Mouse (Mus musculus) G1E (cell line): ENCODE measurements around the gene Klk9. TPM values are rescaled to one million over a fixed set of nuclear protein-coding genes. Genes with fewer than 3 reads are reported as not detected.

Experiments
- ATAC-seq: 2 replicates; pipeline ENCODE4 v1.8.0; 2016; ENCODE audit warnings: mild to moderate bottlenecking; ENCODE audit not compliant: insufficient number of reproducible peaks, poor library complexity, low FRiP score, severe bottlenecking; ENCODE audit errors: extremely low read depth
- DNase-seq: peaks from one replicate; pipeline ENCODE4 v3.0.0; 2012; ENCODE audit warnings: low spot score
- H3K27me3 ChIP-seq: 2 replicates; pipeline ENCODE4 v1.6.1; 2012; ENCODE audit warnings: mild to moderate bottlenecking, low read length, inconsistent platforms; ENCODE audit not compliant: insufficient read depth
- H3K36me3 ChIP-seq: replicated peaks from 2 replicates; pipeline ENCODE3; 2012; ENCODE audit warnings: mild to moderate bottlenecking, inconsistent platforms
- H3K4me1 ChIP-seq: 2 replicates; pipeline ENCODE4 v1.6.1; 2012; ENCODE audit warnings: low read depth, low read length, inconsistent platforms, mixed read lengths; ENCODE audit not compliant: insufficient read depth
- H3K4me3 ChIP-seq: 2 replicates; pipeline ENCODE4 v1.5.1; 2012; ENCODE audit warnings: low read depth, mild to moderate bottlenecking, inconsistent platforms, low read length, moderate library complexity, mixed read lengths
- H3K9me3 ChIP-seq: replicated peaks from 2 replicates; pipeline ENCODE4 v1.6.1; 2012; ENCODE audit warnings: inconsistent platforms
- CTCF ChIP-seq: IDR thresholded peaks from 2 replicates; pipeline ENCODE4 v1.5.1; 2012; ENCODE audit warnings: low read depth, low read length, inconsistent platforms, mixed read lengths
- GATA1 ChIP-seq: IDR thresholded peaks from 2 replicates; pipeline ENCODE4 v1.6.1; 2012; ENCODE audit warnings: borderline replicate concordance, low read length, inconsistent platforms, mixed read lengths
- GATA2 ChIP-seq: IDR thresholded peaks from 2 replicates; pipeline ENCODE4 v1.6.1; 2012; ENCODE audit warnings: low read depth, low read length, inconsistent platforms, borderline replicate concordance
- POLR2AphosphoS5 ChIP-seq: IDR thresholded peaks from 2 replicates; pipeline ENCODE4 v1.6.1; 2012; ENCODE audit warnings: low read depth, low read length, inconsistent platforms; ENCODE audit not compliant: insufficient replicate concordance
- TAL1 ChIP-seq: conservative IDR thresholded peaks from 2 replicates; pipeline ENCODE4 v1.6.1; 2012; ENCODE audit warnings: low read depth, low read length, inconsistent platforms, mixed read lengths
- polyA plus RNA-seq: library from polyadenylated mRNA; stranded (reverse); fragments of >175 nt; gene quantifications from 2 replicates; pipeline ENCODE4 v1.2.3, GENCODE M21; 2012
- total RNA-seq, 2 experiments: library from RNA; stranded (forward) in 1 of 2; stranded (reverse) in 1 of 2; fragments of 200-1000 nt in 1 of 2; fragments of >200 nt in 1 of 2; fragmentation: Nextera tagmentation in 1 of 2; gene quantifications; 2 replicates each; pipeline ENCODE4 v1.2.3; 2014 to 2017

The Klk9 gene
- total and polyA plus RNA-seq, 3 experiments, result not detected

DNA sequence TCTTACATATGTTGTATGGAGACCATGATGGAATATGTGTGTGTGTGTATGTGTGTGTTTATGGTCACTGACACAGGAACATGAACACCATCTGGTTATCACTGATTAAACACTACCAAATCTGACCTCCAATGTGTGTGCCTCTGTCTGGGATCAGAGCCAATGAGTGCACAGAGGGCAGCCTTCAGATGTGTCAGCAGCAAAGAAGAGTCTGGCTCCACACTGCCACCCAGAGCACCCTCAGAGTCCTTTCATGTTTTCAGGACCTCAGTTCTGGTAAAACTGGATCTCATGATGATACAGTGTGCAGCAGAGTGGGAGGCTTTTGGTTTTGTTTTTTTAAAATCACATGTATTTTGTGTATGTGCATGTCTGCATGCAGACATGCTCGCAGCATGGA is 6.4 kb upstream of the Klk9 start:
- Histone ChIP-seq H3K4me3 (no peak overlapping the region), H3K4me1 (0 out of 2 replicates have a peak, but pooled peaks cover 2% of the 10 kb centered on the region), H3K36me3 (no peaks in the 10 kb centered on the region), H3K27me3 (no peaks in the 10 kb centered on the region; the same call in 1 of the 2 replicates), H3K9me3 (peaks cover 10% of the 10 kb centered on the region)
- DNase-seq (no peak), ATAC-seq (no peak)
- no peak for TF ChIP-seq TAL1
- no peak for TF ChIP-seq GATA1
- no peak for TF ChIP-seq GATA2
- TF ChIP-seq CTCF, result no peak
- no peak for TF ChIP-seq POLR2AphosphoS5

DNA sequence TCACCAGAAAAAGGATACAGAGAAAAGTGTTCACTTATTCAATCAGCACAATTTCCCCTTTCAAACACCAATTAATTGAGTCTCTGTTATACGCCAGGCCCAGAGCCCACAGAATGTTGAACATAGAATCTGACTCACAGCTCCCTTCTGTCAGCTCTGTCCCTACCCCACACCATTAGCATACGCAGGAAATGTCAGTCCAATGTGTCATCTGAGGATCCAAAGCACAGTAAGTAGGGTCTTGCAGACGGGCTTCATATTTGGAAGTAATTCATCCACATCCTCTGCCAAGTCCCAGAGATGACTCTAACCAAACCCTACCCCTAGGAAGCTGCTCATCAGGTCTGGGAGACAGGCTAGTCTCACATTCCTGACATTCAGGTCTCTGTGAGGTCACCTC is 3.6 kb upstream of the Klk9 start:
- DNase-seq, result no peak
- TF ChIP-seq TAL1, result no peak
- no peak for TF ChIP-seq GATA1
- H3K9me3 ChIP-seq, result peaks cover 3% of the 10 kb centered on the region
- H3K4me3 ChIP-seq, result no peak overlapping the region
- H3K36me3 ChIP-seq, result no peaks in the 10 kb centered on the region
- H3K27me3 ChIP-seq, result no peaks in the 10 kb centered on the region
- H3K4me1 ChIP-seq, result no peaks in the 10 kb centered on the region
- ATAC-seq, result no peak

DNA sequence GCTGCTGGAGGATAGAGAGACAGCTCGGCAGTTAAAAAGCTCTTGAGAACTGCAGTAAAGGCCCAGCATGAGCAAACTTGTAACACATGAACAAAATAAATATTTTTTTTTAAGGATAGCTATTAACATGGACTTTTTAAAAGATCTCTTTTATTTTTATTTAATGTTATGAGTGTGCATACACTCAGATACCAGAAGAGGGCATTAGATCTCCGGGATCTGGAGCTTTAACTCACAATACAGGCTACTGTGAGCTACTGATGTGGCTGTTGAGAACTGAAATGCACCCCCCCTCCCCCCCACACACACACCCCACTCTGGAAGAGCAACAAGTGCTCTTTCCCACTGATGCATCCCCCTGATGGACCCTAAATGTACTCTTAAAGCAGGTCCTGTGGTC is 2.4 kb upstream of the Klk9 start:
- no peak for DNase-seq
- no peaks in the 10 kb centered on the region for H3K27me3 ChIP-seq
- no peak for ATAC-seq
- no peak overlapping the region for H3K4me3 ChIP-seq
- TF ChIP-seq GATA1 (no peak), GATA2 (no peak), CTCF (no peak), TAL1 (no peak), POLR2AphosphoS5 (no peak)
- no peaks in the 10 kb centered on the region for H3K9me3 ChIP-seq
- H3K4me1 ChIP-seq, result no peaks in the 10 kb centered on the region
- no peaks in the 10 kb centered on the region for H3K36me3 ChIP-seq

- TF ChIP-seq POLR2AphosphoS5 (no peak), TAL1 (no peak), GATA1 (no peak), GATA2 (no peak), CTCF (no peak)
- Histone ChIP-seq H3K4me3 (no peak overlapping the region), H3K9me3 (no peaks in the 10 kb centered on the region), H3K36me3 (no peaks in the 10 kb centered on the region), H3K4me1 (no peaks in the 10 kb centered on the region), H3K27me3 (no peaks in the 10 kb centered on the region)
- no peak for DNase-seq
- no peak for ATAC-seq
Observed at GRCm38 (mm10) chr7:43796355-43796754, 4.7 kb downstream of the Klk9 start.

DNA sequence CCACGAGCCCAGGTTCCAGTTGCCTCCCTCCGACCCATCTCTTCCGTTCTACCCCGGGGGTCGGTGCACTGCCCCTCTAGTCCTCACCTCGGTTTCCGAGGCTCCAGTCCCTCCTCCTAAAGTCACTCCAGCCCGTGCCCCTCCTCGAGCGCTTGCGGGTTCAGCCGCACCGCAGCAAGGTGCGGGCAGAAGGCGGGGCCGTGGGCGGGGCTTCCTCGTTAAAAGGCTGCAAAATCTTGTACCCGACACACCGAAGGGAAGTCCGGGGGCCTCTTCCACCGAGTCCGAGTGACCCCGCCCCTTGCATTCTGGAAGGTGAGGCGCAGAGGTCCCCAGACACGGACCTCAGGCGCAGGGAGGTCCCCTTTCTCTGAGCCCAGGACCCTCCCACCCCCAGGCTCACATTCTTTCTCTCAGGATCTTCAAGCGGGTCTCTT is 5.7 kb downstream of the Klk9 start, which contains the start of gene Klk8:
Klk8 (plus strand) TSS at position 245 of the 437 bp plus-strand sequence.
- ATAC-seq, result no peak
- no peak for DNase-seq
- Histone ChIP-seq H3K27me3 (no peaks in the 10 kb centered on the region), H3K4me1 (no peaks in the 10 kb centered on the region), H3K9me3 (no peaks in the 10 kb centered on the region), H3K36me3 (no peaks in the 10 kb centered on the region), H3K4me3 (no peak within 1 kb of the TSS)
- TF ChIP-seq GATA1, result no peak
- no peak for TF ChIP-seq POLR2AphosphoS5
- no peak for TF ChIP-seq GATA2
- TF ChIP-seq CTCF, result no peak
- no peak for TF ChIP-seq TAL1

GRCm38 (mm10) chr7:43797844-43798462 is 6.3 kb downstream of the Klk9 start:
- H3K27me3 ChIP-seq, result no peaks in the 10 kb centered on the region
- no peak overlapping the region for H3K4me3 ChIP-seq
- DNase-seq, result no peak
- H3K4me1 ChIP-seq, result no peaks in the 10 kb centered on the region
- no peaks in the 10 kb centered on the region for H3K9me3 ChIP-seq
- no peak for TF ChIP-seq GATA1
- no peak for TF ChIP-seq POLR2AphosphoS5
- TF ChIP-seq CTCF, result no peak
- TF ChIP-seq TAL1, result no peak
- TF ChIP-seq GATA2, result no peak
- ATAC-seq, result no peak
- no peaks in the 10 kb centered on the region for H3K36me3 ChIP-seq
